Mouse (Mus musculus): Measurements from ENCODE around the gene Olfr648. TPM values are rescaled to one million over a fixed set of nuclear protein-coding genes. Genes with fewer than 3 reads are reported as not detected.
A peak's percentile ranks its signal among the peaks of the same experiment; 100 is the strongest.

The Olfr648 gene
- polyA plus RNA-seq (2015; fragmentation: Nextera tagmentation; extraction: Ambion mirVana): 0.12 and 0.19 TPM in 2 replicates

DNA sequence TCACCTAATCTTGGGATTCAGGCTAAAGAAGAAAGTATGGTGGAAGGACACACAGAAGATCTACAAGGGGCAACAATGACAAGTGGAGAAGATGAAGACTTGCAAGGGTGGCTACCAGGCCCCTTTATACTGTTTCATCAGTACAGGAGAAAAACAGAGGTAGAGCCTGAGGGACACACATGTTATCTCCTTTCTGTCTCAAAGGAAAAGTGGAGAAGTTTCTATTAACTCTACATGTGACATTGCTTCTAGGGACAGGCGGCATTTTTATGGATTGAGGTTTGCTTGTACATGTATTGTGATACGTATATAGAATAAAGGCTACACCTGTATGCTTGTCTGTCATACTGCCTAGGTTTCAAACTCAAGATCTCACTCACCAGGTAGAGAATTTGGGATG, at the start of gene Olfr648:
TSS of gene Olfr648 (minus strand) at position 101 of the 400 bp plus-strand sequence.
- ATAC-seq (ENCODE audit: extremely low read depth, insufficient number of reproducible peaks, low FRiP score, low TSS enrichment): no peak
- Histone ChIP-seq H3K9me3 (no peaks in the 10 kb centered on the region), H3K4me3 (no peak within 1 kb of the TSS), H3K4me2 (no peak within 1 kb of the TSS), H3K27me3 (replicated peaks) (no peaks in the 10 kb centered on the region), H3K4me1 (no peaks in the 10 kb centered on the region), H3K36me3 (no peaks in the 10 kb centered on the region), H3K27ac (replicated peaks) (no peak within 1 kb of the TSS), H3K9ac (no peak within 1 kb of the TSS)
- 65% methylated on average over 2 of the region's 2 CpGs for WGBS

DNA sequence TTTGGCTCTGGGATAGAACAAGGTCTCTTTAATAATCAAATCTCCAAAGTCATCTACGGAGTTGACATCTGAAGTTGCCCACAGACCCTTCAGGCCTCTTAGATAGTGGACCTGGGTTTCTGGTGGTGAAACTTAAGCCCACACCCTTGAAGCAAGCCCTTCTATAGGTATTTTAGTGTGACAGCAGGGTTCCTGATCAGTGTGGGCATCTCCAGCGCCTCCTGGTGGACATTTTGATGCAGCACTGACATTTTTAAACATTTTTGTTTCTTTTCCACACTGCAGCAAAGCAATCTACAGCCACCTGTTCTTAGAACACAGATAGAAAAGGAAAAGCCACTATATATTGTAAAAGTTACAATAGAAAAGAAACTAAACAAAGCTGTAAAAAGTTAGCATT, 48.0 kb upstream of the Olfr648 start:
- H3K4me3 ChIP-seq: no peak overlapping the region
- ATAC-seq (ENCODE audit: extremely low read depth, insufficient number of reproducible peaks, low FRiP score, low TSS enrichment): no peak
- no peak overlapping the region for H3K4me2 ChIP-seq
- no peaks in the 10 kb centered on the region for H3K9me3 ChIP-seq
- peaks cover 30% of the 10 kb centered on the region for H3K36me3 ChIP-seq
- no peak overlapping the region for H3K27ac ChIP-seq (replicated peaks)
- no peak overlapping the region for H3K9ac ChIP-seq
- 27% methylated on average over 2 of the region's 2 CpGs for WGBS
- no peaks in the 10 kb centered on the region for H3K27me3 ChIP-seq (replicated peaks)
- no peaks in the 10 kb centered on the region for H3K4me1 ChIP-seq

DNA sequence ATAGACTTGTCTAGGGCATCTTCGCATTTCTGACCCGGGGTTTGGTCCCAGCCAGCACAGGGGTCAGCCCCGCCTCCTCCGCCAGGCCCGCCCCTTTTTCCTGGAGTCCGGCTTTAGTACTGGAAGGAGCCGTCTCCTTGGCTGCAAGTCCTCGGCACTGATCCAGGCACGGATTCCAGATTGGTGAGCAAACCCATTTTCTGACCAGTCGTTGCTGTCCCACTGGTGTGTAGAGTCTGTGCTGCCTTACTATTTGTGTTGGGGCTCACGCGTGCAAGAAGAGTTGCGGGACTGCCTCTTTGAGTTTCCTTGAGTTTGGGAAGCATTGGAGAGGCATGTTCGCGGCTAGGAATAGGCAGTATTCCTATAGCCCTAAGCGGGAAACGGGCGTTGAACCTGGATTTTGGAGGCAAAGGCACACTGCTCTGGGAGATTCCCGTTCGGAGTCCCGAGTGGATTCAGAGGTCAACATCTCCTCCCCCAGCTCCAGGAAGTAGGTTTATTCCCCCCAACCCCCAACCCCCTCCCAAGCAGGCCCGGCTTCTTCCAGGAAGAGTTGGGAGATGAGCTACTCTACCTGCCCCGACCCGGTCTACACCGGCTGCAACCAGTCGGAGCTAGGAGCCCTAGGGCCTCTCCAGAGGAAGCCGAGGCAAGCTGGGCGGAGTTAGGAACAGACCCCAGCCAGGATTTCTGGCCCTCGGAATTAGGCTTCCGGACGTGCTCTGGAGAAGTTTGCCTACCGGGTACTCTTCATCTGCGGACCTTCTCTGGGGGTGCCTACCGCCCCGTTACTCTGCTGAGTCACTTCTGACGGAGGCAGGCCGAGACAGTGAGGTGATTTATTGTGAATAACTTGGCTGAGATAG, 35.7 kb upstream of the Olfr648 start, which contains the start of gene Trim6:
TSS of gene Trim6 (plus strand) at position 93 of the 869 bp plus-strand sequence.
- Histone ChIP-seq H3K9me3 (no peaks in the 10 kb centered on the region), H3K4me1 (peaks cover 5% of the 10 kb centered on the region), H3K27me3 (replicated peaks) (no peaks in the 10 kb centered on the region), H3K4me2 (peak within 1 kb of the TSS; percentile 81), H3K9ac (peak within 1 kb of the TSS; percentile 79), H3K36me3 (no peaks in the 10 kb centered on the region), H3K27ac (replicated peaks) (peak within 1 kb of the TSS; percentile 62), H3K4me3 (peak within 1 kb of the TSS; percentile 61)
- under 1% methylated on average over 37 of the region's 37 CpGs for WGBS
- ATAC-seq (ENCODE audit: extremely low read depth, insufficient number of reproducible peaks, low FRiP score, low TSS enrichment): peak; percentile 76; the same call in 1 of the 2 replicates

DNA sequence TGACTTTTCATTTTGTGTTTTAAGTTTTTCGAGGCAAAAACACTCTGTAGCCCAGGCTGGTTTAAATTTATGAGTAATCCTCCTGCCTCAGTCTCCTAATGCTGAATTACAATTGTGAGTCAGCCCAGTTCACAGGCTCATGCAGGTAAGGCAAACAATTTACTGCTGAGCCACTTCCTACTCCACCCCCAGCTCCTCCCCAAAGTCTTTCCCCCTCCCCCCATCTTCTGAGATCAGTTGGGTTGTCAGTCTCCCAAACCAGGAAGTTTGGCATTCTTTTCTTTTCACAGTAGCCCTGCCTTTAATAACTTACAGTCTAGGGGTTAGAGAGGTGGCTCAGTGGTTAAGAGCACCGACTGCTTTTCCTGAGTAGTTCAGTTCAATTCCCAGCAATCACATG, 34.7 kb upstream of the Olfr648 start:
- no peak for ATAC-seq (ENCODE audit: extremely low read depth, insufficient number of reproducible peaks, low FRiP score, low TSS enrichment)
- H3K9ac ChIP-seq: no peak overlapping the region
- H3K9me3 ChIP-seq: no peaks in the 10 kb centered on the region
- H3K27me3 ChIP-seq (replicated peaks): no peaks in the 10 kb centered on the region
- no peaks in the 10 kb centered on the region for H3K36me3 ChIP-seq
- H3K4me3 ChIP-seq: no peak overlapping the region
- peaks cover 5% of the 10 kb centered on the region for H3K4me1 ChIP-seq
- no peak overlapping the region for H3K27ac ChIP-seq (replicated peaks)
- 63% methylated on average over 2 of the region's 2 CpGs for whole genome bisulfite sequencing
- H3K4me2 ChIP-seq: no peak overlapping the region

DNA sequence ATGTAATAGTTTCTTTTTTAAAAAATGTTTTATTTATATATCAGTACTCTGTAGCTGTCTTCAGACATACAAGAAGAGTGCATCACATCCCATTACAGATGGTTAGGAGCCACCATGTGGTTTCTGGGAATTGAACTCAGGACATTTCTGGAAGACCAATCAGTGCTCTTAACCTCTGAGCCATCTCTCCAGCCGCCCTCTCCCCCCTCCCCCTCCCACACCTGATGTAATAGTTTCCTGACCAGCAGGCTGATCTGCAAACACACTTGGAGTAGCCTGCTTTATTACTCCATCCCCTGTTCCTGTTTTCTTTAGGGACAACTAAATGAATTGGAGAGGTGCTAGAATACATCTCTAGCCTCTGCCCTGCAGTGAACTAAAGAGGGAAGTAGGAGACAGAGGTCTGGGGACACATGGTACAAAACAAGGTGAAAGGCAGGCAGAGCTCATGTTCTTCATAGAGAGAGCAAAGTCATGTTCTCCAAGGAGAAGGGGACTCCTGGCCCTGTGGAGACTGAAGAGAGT, 32.9 kb upstream of the Olfr648 start:
- Histone ChIP-seq H3K9me3 (no peaks in the 10 kb centered on the region), H3K4me2 (no peak overlapping the region), H3K4me3 (no peak overlapping the region), H3K4me1 (peaks cover 5% of the 10 kb centered on the region), H3K27ac (replicated peaks) (no peak overlapping the region), H3K36me3 (no peaks in the 10 kb centered on the region), H3K9ac (no peak overlapping the region), H3K27me3 (replicated peaks) (no peaks in the 10 kb centered on the region)
- WGBS: 39% methylated on average over 1 of the region's 1 CpGs
- no peak for ATAC-seq (ENCODE audit: extremely low read depth, insufficient number of reproducible peaks, low FRiP score, low TSS enrichment)

DNA sequence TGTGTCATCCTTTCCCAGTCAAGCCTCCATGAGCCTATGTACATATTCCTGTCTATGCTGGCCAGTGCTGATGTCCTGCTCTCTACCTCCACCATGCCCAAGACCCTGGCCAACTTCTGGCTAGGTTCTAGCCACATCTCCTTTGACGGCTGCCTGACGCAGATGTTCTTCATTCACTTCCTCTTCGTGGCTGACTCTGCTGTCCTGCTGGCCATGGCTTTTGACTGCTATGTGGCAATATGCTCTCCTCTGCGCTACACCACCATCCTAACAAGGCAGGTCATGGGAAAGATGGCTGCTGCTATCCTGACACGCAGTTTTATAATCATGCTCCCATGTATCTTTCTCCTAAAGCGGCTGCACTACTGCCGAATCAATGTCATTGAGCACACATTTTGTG, 23.0 kb upstream of the Olfr648 start:
- Histone ChIP-seq H3K9ac (no peak overlapping the region), H3K4me3 (no peak overlapping the region), H3K36me3 (no peaks in the 10 kb centered on the region), H3K9me3 (no peaks in the 10 kb centered on the region), H3K27me3 (replicated peaks) (no peaks in the 10 kb centered on the region), H3K27ac (replicated peaks) (no peak overlapping the region), H3K4me2 (no peak overlapping the region), H3K4me1 (no peaks in the 10 kb centered on the region)
- 87% methylated on average over 7 of the region's 7 CpGs for WGBS
- ATAC-seq (ENCODE audit: extremely low read depth, insufficient number of reproducible peaks, low FRiP score, low TSS enrichment): no peak

DNA sequence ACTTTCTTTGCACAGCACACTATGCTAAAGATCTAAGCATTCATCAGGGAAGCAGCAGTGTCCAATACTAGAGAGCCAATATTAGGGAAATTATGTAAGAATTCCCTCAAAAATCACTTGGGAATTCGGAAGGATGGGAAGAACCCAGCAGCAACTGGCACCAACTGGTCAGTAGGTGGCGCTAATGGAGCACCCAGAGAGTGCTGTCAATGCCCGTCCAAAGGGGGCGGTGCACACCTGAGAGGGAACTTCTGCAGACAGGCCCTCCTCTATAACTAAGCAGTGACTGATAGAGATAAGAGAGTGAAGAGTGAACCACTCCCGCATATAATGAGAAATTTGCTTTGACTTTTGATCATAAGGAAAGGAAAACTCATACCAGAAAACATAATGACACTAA, 16.6 kb upstream of the Olfr648 start:
- no peak for ATAC-seq (ENCODE audit: extremely low read depth, insufficient number of reproducible peaks, low FRiP score, low TSS enrichment)
- Histone ChIP-seq H3K9ac (no peak overlapping the region), H3K27ac (replicated peaks) (no peak overlapping the region), H3K4me1 (no peaks in the 10 kb centered on the region), H3K4me2 (no peak overlapping the region), H3K9me3 (no peaks in the 10 kb centered on the region), H3K27me3 (replicated peaks) (no peaks in the 10 kb centered on the region), H3K36me3 (no peaks in the 10 kb centered on the region), H3K4me3 (no peak overlapping the region)
- WGBS: 3% methylated on average over 5 of the region's 5 CpGs

DNA sequence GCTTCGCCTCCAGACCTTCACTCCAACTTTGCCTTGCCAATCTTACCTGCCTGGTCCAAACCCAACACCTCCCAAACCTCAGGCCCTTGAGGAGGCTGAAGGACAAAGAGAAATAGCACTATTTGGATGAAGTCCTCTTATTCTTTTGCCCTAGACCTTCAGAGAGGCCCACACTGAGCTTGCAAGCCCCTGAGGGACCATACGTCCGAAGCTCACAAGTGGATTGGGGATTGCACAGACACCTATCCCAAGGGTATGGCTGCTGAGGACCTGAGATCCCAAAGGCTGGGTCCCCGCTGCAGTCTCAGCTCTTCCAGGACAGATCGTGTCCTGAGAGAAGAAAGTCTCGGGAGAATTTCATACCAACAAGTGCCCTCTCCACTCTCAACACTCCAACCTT, 12.7 kb upstream of the Olfr648 start, which contains the start of gene Olfr649:
TSS of gene Olfr649 (minus strand) at position 101 of the 400 bp plus-strand sequence.
- Histone ChIP-seq H3K4me2 (no peak within 1 kb of the TSS), H3K27ac (replicated peaks) (no peak within 1 kb of the TSS), H3K4me3 (no peak within 1 kb of the TSS), H3K9ac (no peak within 1 kb of the TSS), H3K9me3 (no peaks in the 10 kb centered on the region), H3K4me1 (no peaks in the 10 kb centered on the region), H3K27me3 (replicated peaks) (no peaks in the 10 kb centered on the region), H3K36me3 (no peaks in the 10 kb centered on the region)
- 70% methylated on average over 6 of the region's 6 CpGs for WGBS
- ATAC-seq (ENCODE audit: extremely low read depth, insufficient number of reproducible peaks, low FRiP score, low TSS enrichment): no peak

DNA sequence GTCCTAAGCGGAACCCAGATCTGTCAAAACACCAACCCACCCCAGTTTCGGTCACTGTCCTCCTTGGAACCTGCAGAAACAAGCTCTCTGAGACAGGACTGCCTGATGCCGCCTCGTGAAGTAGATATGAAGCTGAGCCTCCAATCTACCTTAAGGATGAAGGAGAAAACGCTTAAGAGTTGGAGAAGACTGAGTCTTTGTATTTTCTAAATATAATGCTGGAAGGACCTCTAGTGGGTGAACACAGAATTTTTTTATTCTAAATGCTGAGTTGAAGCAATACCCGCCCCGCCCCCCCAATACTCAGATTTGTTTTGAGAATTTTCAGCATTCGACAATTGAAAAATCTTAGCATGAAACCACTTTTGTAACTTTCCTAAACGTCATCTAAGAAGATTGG, 8.1 kb upstream of the Olfr648 start:
- 55% methylated on average over 9 of the region's 9 CpGs for WGBS
- Histone ChIP-seq H3K4me1 (no peaks in the 10 kb centered on the region), H3K27ac (replicated peaks) (no peak overlapping the region), H3K4me2 (no peak overlapping the region), H3K36me3 (no peaks in the 10 kb centered on the region), H3K27me3 (replicated peaks) (no peaks in the 10 kb centered on the region), H3K9me3 (no peaks in the 10 kb centered on the region), H3K4me3 (no peak overlapping the region), H3K9ac (no peak overlapping the region)
- ATAC-seq (ENCODE audit: extremely low read depth, insufficient number of reproducible peaks, low FRiP score, low TSS enrichment): no peak

DNA sequence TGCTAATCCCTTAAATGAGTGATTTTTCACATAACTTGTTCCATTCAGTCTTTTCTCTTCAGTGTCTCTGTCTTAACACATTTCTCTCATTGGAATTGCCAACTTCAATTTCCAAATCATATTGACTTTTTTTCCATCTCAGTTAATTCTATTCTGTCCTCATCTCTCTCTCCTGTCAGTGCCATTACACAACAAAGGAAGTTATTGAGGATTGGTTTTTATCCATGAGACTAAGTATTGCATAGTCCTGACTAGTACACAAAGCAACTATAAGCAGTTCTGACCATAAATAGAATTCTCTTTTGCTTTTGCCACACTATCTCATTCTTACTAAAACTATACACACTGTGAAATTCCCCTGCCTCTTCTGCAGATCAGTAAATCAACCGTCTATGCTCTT, 4.1 kb downstream of the Olfr648 start:
- Histone ChIP-seq H3K9me3 (no peaks in the 10 kb centered on the region), H3K4me1 (no peaks in the 10 kb centered on the region), H3K4me3 (no peak overlapping the region), H3K4me2 (no peak overlapping the region), H3K36me3 (no peaks in the 10 kb centered on the region), H3K27me3 (replicated peaks) (no peaks in the 10 kb centered on the region), H3K9ac (no peak overlapping the region), H3K27ac (replicated peaks) (no peak overlapping the region)
- ATAC-seq (ENCODE audit: extremely low read depth, insufficient number of reproducible peaks, low FRiP score, low TSS enrichment): no peak
- 74% methylated on average over 1 of the region's 1 CpGs for WGBS

DNA sequence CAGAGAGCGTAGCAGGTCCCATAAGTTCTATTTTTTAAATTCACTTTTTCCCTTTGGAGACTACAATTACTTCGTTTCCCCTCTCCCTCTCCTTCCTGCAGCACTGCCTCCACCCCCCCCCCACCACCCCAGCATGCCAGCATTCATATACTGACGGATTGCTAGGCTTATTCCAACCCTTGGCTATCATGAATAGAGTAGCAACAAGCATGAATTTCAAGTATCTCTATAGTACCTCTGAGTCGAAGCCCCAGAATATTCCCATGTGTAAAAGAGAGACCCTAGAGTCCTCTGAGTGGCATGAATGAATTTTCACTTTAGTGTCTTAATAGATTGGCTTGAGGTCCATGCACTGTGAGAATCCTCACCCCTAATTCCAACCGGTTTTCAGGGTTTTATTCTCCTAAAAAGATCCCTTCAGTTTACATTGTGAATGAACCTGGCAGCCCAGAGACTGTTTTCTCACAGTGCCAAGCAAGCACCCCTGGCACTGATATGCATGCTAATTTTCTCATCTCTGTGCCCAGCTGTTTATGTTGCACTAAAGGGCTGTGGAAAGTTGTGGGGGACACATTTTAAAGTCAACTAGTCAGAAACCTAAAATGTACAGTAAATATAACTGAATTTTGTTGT, 4.7 kb downstream of the Olfr648 start:
- Histone ChIP-seq H3K27ac (replicated peaks) (no peak overlapping the region), H3K27me3 (replicated peaks) (no peaks in the 10 kb centered on the region), H3K9ac (no peak overlapping the region), H3K4me1 (no peaks in the 10 kb centered on the region), H3K4me2 (no peak overlapping the region), H3K36me3 (no peaks in the 10 kb centered on the region), H3K9me3 (no peaks in the 10 kb centered on the region), H3K4me3 (no peak overlapping the region)
- WGBS: 55% methylated on average over 5 of the region's 5 CpGs
- no peak for ATAC-seq (ENCODE audit: extremely low read depth, insufficient number of reproducible peaks, low FRiP score, low TSS enrichment)
